Mouse (Mus musculus) lung, embryonic 15.5 days (tissue): ENCODE measurements around the gene Nod1. TPM values are rescaled to one million over a fixed set of nuclear protein-coding genes. Genes with fewer than 3 reads are reported as not detected.

Experiments used
- ATAC-seq: fragments of 200-750 bp; cut with Nextera tagmentation; 2 replicates; pipeline ENCODE4 v1.8.0; 2017; ENCODE audit warnings: moderate number of reproducible peaks, borderline replicate concordance; ENCODE audit not compliant: low FRiP score, low TSS enrichment; ENCODE audit errors: extremely low read depth
- H3K27ac ChIP-seq: fragments of 300-500 bp; sonication (generic); 2 replicates; pipeline ENCODE4 v1.5.1; 2015; ENCODE audit warnings: moderate library complexity, mild to moderate bottlenecking, inconsistent platforms
- H3K27me3 ChIP-seq: fragments of 300-500 bp; sonication (generic); 2 replicates; pipeline ENCODE4 v1.6.1; 2015; ENCODE audit warnings: inconsistent platforms
- H3K36me3 ChIP-seq: fragments of 300-500 bp; sonication (generic); 2 replicates; pipeline ENCODE4 v1.6.1; 2015; ENCODE audit warnings: inconsistent platforms
- H3K4me1 ChIP-seq: fragments of 300-500 bp; sonication (generic); 2 replicates; pipeline ENCODE4 v1.6.1; 2015; ENCODE audit warnings: inconsistent platforms
- H3K4me2 ChIP-seq: fragments of 300-500 bp; sonication (generic); 2 replicates; pipeline ENCODE4 v1.6.1; 2015; ENCODE audit warnings: inconsistent platforms, mild to moderate bottlenecking, moderate library complexity
- H3K4me3 ChIP-seq: fragments of 300-500 bp; sonication (generic); 2 replicates; pipeline ENCODE4 v1.5.1; 2015; ENCODE audit warnings: mild to moderate bottlenecking, inconsistent platforms
- H3K9ac ChIP-seq: fragments of 300-500 bp; sonication (generic); 2 replicates; pipeline ENCODE4 v1.6.1; 2015; ENCODE audit warnings: inconsistent platforms
- H3K9me3 ChIP-seq: fragments of 300-500 bp; sonication (generic); 2 replicates; pipeline ENCODE4 v1.6.1; 2016; ENCODE audit warnings: inconsistent platforms
- WGBS: fragments of 180-500 bp; shearing (Covaris S2); methylation state at CpG from one replicate; pipeline ENCODE4 v1.1.7; 2015; 5-methylcytosine and 5-hydroxymethylcytosine counted together
- polyA plus RNA-seq: library from polyadenylated mRNA; unstranded; fragments of >200 nt; fragmentation: Nextera tagmentation; extraction: Ambion mirVana; gene quantifications from 2 replicates; pipeline ENCODE4 v1.2.1, GENCODE M21; 2015

Nod1 gene
- polyA plus RNA-seq, 1 experiment from 2014 or later, result 7.6 TPM

DNA sequence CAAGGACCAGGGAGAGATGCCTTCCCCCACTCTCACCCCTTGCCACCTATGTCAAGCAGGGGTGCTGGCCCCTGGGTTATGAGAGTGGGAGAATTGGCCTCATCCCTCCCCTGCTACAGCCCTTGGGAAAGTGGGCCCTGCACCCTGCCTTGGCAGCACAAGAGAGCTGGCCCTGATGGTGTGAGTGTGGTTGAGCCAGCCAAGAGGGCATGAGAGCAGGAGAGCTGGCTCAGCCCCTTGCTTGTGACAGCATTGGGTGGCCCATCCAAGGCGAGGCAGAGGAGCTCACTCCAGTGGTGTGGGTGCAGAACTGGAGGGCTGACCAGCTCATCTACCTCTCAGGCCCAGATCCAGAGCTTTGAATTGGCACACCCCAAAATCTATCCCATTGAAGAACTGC, 3.2 kb upstream of the Nod1 start:
- Histone ChIP-seq H3K9ac (no peak overlapping the region), H3K4me2 (no peak overlapping the region), H3K27ac (no peak overlapping the region), H3K4me3 (no peak overlapping the region), H3K27me3 (no peaks in the 10 kb centered on the region), H3K36me3 (no peaks in the 10 kb centered on the region), H3K9me3 (no peaks in the 10 kb centered on the region), H3K4me1 (peaks cover 7% of the 10 kb centered on the region; the same call in 1 of the 2 replicates)
- 79% methylated on average over 1 of the region's 1 CpGs for WGBS
- no peak for ATAC-seq

DNA sequence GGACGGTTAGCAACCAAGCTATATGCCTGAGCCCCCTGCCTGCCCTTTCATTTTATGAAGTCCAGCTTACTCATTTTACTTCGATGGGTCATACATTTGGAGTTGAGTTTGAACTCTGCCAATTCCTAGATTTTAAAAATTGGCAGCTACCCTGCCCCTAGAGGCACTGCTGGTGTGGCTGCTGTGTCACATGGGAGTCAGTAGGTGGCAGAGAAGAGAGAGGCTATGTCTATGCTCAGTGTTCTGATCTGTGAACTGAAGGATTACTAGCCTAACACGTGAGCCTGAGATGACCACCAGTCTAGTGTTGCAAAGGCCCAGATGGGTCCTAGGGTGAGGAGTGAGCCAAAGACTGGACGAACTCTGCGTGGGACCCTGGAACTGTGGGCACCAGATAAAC, 2.1 kb upstream of the Nod1 start:
- no peak overlapping the region for H3K27ac ChIP-seq
- peaks cover 10% of the 10 kb centered on the region; the same call in 1 of the 2 replicates for H3K4me1 ChIP-seq
- H3K27me3 ChIP-seq, result no peaks in the 10 kb centered on the region
- no peak overlapping the region for H3K4me3 ChIP-seq
- no peak for ATAC-seq
- H3K4me2 ChIP-seq, result no peak overlapping the region
- WGBS, result 60% methylated on average over 5 of the region's 5 CpGs
- no peaks in the 10 kb centered on the region for H3K36me3 ChIP-seq
- H3K9me3 ChIP-seq, result no peaks in the 10 kb centered on the region
- H3K9ac ChIP-seq, result no peak overlapping the region

DNA sequence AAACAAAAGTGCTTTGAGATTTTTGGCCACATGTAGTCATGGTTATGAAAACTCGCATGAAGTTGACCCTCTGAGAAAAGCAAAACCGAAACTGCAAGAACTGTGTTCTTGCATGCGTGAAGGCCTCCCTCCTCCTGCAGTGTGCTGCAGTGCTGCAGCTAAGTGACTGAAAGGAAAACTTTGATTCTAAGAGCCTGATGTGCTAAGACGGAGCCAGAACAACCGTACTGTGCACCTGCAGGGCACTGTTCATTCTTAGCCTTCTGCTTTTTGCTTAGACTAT, 458 bp upstream of the Nod1 start:
- Histone ChIP-seq H3K9me3 (no peaks in the 10 kb centered on the region), H3K4me1 (peaks cover 10% of the 10 kb centered on the region; the same call in 1 of the 2 replicates), H3K27ac (0 out of 2 replicates have a peak overlapping the region, but pooled peaks have one; percentile 84), H3K4me2 (peak overlapping the region; percentile 88), H3K36me3 (no peaks in the 10 kb centered on the region), H3K27me3 (no peaks in the 10 kb centered on the region), H3K9ac (0 out of 2 replicates have a peak overlapping the region, but pooled peaks have one; percentile 58), H3K4me3 (peak overlapping the region; percentile 68)
- WGBS, result 11% methylated on average over 5 of the region's 5 CpGs
- ATAC-seq, result no peak

DNA sequence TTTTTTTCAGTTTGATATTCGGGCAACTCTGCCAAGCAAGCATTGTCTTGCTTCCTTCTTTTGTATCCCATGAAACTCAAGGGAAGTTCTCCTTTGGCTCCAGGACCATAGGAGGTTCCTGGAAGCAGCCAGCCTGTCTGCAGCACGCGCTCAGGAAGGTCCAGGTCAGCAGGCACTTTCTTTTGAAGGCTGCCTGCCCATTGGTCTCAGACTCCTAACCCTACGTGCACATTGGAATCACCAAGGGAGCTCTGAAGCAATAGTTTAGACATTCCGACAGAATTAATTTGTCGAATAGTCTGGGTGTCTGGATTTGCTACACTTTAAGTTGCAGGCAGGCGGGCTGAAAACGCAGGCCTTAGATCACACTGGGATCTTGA, 691 bp downstream of the Nod1 start:
- 10% methylated on average over 8 of the region's 8 CpGs for WGBS
- H3K27me3 ChIP-seq, result no peaks in the 10 kb centered on the region
- H3K4me2 ChIP-seq, result peak overlapping the region; percentile 88
- ATAC-seq, result peak; percentile 4; the same call in 1 of the 2 replicates
- H3K9ac ChIP-seq, result peak overlapping the region; percentile 58
- no peaks in the 10 kb centered on the region for H3K9me3 ChIP-seq
- H3K36me3 ChIP-seq, result no peaks in the 10 kb centered on the region
- peak overlapping the region; percentile 68 for H3K4me3 ChIP-seq
- peak overlapping the region; percentile 84 for H3K27ac ChIP-seq
- H3K4me1 ChIP-seq, result peaks cover 10% of the 10 kb centered on the region; the same call in 1 of the 2 replicates

DNA sequence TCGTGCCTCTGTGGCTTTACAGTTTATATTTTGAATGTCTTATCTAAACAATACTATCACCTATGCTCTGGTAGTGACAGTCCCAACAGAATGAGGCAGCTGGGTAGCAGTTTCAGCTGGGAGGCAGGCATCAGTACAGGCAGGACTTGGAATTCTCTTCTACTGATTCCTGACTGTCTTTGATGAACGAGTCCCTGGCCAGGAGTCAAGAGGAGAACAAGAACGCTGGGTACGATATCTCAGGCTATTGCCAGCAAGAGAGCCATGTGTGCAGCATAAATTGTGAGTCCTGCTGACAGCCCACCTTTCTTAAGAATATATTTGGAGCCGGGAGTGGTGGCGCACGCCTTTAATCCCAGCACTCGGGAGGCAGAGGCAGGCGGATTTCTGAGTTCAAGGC, 1.9 kb downstream of the Nod1 start:
- Histone ChIP-seq H3K9ac (no peak overlapping the region), H3K4me1 (peaks cover 10% of the 10 kb centered on the region; the same call in 1 of the 2 replicates), H3K27ac (no peak overlapping the region), H3K4me2 (no peak overlapping the region), H3K27me3 (no peaks in the 10 kb centered on the region), H3K4me3 (no peak overlapping the region), H3K9me3 (no peaks in the 10 kb centered on the region), H3K36me3 (no peaks in the 10 kb centered on the region)
- WGBS, result 55% methylated on average over 9 of the region's 9 CpGs
- ATAC-seq, result no peak

DNA sequence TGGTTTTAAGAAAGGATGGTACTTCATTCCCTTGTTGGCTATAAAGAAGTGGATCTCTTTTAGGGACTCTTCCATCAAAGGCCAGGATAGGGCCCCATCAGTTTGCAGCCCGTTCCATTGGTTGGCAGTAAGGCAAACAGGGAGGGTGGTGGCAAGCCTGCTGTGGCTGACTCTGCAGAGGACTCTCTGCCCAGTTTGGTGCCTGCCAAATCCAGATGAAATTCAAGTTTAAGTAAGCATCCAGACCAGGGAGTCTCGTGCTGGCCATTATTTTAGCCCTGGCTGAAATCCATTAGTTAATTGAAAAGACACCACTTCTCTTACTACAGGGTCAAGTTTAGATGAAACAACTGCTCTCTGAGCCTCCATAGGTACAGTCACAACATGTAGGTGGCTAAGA, 2.6 kb downstream of the Nod1 start:
- Histone ChIP-seq H3K4me1 (peaks cover 10% of the 10 kb centered on the region; the same call in 1 of the 2 replicates), H3K36me3 (no peaks in the 10 kb centered on the region), H3K27ac (no peak overlapping the region), H3K4me2 (no peak overlapping the region), H3K4me3 (no peak overlapping the region), H3K9ac (no peak overlapping the region), H3K9me3 (no peaks in the 10 kb centered on the region), H3K27me3 (no peaks in the 10 kb centered on the region)
- no peak for ATAC-seq
- 54% methylated on average over 2 of the region's 2 CpGs for WGBS

DNA sequence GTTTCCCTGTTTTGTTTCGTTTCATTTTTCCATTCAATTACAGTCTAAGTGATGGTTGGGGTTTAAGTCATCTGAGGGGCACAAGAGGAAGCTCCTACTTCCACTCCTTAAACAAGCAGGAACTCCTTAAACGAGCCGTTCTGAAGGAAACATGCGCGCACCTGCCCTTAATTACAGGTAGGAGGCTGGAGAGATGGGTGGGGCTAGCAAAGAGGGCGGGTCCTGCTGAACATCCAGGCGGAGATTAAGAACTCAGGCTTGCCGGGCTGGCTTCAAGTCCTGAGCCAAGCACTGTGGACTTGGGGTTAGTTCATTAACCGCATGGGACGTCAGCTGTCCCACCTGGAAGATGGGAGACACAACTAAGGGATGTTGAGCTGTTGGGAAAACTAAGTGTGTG, 4.8 kb downstream of the Nod1 start:
- Histone ChIP-seq H3K27ac (no peak overlapping the region), H3K36me3 (no peaks in the 10 kb centered on the region), H3K9me3 (no peaks in the 10 kb centered on the region), H3K4me2 (no peak overlapping the region), H3K4me1 (peaks cover 10% of the 10 kb centered on the region; the same call in 1 of the 2 replicates), H3K27me3 (no peaks in the 10 kb centered on the region), H3K9ac (no peak overlapping the region), H3K4me3 (no peak overlapping the region)
- WGBS, result 29% methylated on average over 10 of the region's 10 CpGs
- ATAC-seq, result no peak

DNA sequence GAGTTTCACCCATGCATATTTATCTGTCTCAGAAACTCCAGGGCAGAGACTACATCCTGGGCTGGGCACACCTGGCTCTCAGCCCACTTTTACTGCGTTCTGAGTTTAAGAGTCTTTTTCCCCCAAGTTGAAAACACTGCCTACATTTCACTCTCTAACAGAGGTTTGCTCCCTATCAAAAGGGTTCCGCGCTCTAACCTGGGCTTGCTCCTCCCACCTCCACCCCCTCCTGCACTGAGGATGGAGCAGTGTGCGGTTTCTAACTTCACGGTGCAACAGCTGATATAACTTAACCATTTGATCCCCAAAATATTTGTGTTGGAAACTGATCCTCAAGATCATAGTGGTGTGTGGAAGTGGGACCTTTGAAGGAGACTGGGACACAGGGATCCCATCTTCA, 7.2 kb downstream of the Nod1 start:
- no peak overlapping the region for H3K27ac ChIP-seq
- ATAC-seq, result no peak
- H3K4me1 ChIP-seq, result no peaks in the 10 kb centered on the region
- H3K27me3 ChIP-seq, result no peaks in the 10 kb centered on the region
- no peak overlapping the region for H3K9ac ChIP-seq
- no peak overlapping the region for H3K4me2 ChIP-seq
- H3K36me3 ChIP-seq, result no peaks in the 10 kb centered on the region
- 34% methylated on average over 5 of the region's 5 CpGs for WGBS
- no peak overlapping the region for H3K4me3 ChIP-seq
- H3K9me3 ChIP-seq, result no peaks in the 10 kb centered on the region

DNA sequence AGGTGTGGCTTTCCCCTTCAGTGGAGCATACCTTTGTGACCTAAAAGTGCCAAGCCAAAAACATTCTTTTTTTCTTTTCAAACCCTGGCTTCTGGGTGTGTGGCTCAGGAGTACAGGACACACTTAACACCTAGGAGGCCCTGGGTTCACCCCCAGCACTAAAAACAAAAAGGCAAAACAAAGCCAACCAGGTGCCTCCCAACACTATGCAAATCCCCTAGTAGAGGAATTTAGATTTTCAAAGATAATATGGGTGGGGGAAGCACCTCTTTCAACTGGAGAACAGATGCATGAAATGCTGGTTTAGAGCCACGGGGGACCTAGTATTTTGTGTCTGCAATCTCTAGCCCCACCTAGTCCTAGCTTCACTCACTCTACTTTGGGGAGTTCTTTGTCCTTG, 7.7 kb downstream of the Nod1 start:
- Histone ChIP-seq H3K4me3 (no peak overlapping the region), H3K4me1 (no peaks in the 10 kb centered on the region), H3K27ac (no peak overlapping the region), H3K9ac (no peak overlapping the region), H3K4me2 (no peak overlapping the region), H3K36me3 (no peaks in the 10 kb centered on the region), H3K27me3 (no peaks in the 10 kb centered on the region), H3K9me3 (no peaks in the 10 kb centered on the region)
- 37% methylated on average over 1 of the region's 1 CpGs for WGBS
- ATAC-seq, result no peak

DNA sequence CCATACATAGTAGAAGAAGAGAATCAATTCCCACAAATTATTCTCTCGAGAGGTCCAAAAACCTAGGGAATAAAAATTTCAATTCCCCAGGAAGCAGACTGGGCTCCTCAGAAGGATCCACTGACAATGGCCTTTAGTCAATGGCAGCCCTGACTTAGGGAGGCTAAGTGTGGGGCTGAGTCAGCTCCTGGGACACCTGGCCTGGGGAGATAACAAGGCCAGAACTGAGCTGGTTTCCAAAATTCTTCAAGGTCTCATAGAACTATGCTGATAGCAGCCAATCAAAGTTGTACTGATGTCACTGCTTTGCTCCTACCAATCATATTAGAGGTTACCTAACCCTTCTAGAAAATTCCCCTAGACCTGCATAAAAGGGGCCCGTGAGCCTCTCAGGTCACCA, 8.8 kb downstream of the Nod1 start:
- Histone ChIP-seq H3K4me2 (no peak overlapping the region), H3K27ac (no peak overlapping the region), H3K9me3 (no peaks in the 10 kb centered on the region), H3K9ac (no peak overlapping the region), H3K4me3 (no peak overlapping the region), H3K4me1 (no peaks in the 10 kb centered on the region), H3K27me3 (no peaks in the 10 kb centered on the region), H3K36me3 (no peaks in the 10 kb centered on the region)
- no peak for ATAC-seq
- 80% methylated on average over 2 of the region's 2 CpGs for WGBS

DNA sequence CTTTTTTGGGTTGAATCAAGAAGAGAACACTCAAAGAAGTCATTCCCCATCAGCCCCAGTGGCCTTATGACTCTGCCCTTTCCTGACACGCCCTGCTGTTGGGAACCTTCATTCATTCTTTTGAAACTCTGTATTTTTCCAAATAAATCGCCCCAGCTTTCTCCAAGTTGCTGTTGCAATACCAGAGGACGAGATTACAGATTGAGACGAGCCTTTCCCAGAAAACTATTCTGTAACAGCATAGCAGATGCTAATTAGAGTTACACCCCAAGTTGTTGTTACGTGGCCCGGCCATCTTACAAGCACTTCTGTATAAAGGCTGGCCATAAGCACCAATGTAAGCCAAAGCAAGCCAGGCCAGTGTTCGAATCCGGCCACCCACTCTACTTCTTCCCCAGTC, 14.8 kb downstream of the Nod1 start:
- no peaks in the 10 kb centered on the region for H3K9me3 ChIP-seq
- no peak overlapping the region for H3K9ac ChIP-seq
- no peaks in the 10 kb centered on the region for H3K27me3 ChIP-seq
- no peak overlapping the region for H3K27ac ChIP-seq
- WGBS, result 85% methylated on average over 8 of the region's 8 CpGs
- no peaks in the 10 kb centered on the region for H3K36me3 ChIP-seq
- peaks cover 14% of the 10 kb centered on the region for H3K4me1 ChIP-seq
- no peak for ATAC-seq
- H3K4me2 ChIP-seq, result no peak overlapping the region
- no peak overlapping the region for H3K4me3 ChIP-seq

DNA sequence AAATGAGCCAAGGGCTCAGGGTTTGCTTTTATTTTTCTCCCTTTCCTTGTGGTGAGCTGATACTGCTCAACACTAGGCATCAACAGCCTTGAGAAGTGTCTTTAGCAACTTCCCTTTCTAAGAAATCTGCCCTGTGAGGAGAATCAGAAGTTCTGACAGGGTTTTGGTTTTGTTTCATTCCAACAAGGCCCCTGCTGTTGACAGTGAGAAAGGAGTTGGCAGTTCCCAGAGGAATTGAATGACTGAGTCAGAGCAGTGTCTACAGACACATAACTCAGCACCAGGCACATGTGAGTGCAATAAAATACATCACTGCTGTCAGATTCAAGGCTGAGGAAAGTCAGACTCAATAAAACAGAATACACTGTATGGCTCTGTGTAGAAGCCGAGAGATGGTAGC, 16.0 kb downstream of the Nod1 start:
- no peak overlapping the region for H3K4me2 ChIP-seq
- ATAC-seq, result no peak
- peaks cover 14% of the 10 kb centered on the region for H3K4me1 ChIP-seq
- H3K4me3 ChIP-seq, result no peak overlapping the region
- H3K27me3 ChIP-seq, result no peaks in the 10 kb centered on the region
- no peaks in the 10 kb centered on the region for H3K36me3 ChIP-seq
- no peaks in the 10 kb centered on the region for H3K9me3 ChIP-seq
- no peak overlapping the region for H3K9ac ChIP-seq
- 46% methylated on average over 1 of the region's 1 CpGs for WGBS
- no peak overlapping the region for H3K27ac ChIP-seq

DNA sequence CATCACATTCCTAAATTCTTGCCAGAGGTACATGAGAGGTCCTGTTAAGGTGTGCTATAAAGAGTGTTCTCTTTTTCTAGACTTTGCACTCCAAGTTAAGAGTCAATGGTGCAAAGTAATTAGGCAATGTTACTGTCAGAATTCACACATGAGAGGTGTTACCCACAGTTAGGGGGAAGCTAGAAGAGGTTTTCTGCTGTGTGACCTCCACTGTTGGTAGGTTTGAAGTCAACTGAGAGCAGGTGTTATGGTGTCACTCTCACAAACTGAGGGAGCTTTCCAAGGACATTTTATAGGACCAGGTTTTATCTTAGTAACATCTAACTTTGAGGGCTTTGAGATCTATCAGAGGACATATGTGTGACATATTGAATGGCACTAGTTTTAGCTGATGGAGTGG, 16.5 kb downstream of the Nod1 start:
- H3K4me2 ChIP-seq, result no peak overlapping the region
- H3K27me3 ChIP-seq, result no peaks in the 10 kb centered on the region
- H3K9me3 ChIP-seq, result no peaks in the 10 kb centered on the region
- no peak overlapping the region for H3K4me3 ChIP-seq
- no peak overlapping the region for H3K27ac ChIP-seq
- peaks cover 14% of the 10 kb centered on the region for H3K4me1 ChIP-seq
- ATAC-seq, result no peak
- H3K9ac ChIP-seq, result no peak overlapping the region
- H3K36me3 ChIP-seq, result no peaks in the 10 kb centered on the region
